Mouse (Mus musculus) ovary, postnatal 36 days (tissue): ENCODE results near the gene Mgat5b.

Experiments used
- DNase-seq: peaks from one replicate; pipeline ENCODE4 v3.0.0; 2022; ENCODE audit warnings: low spot score, mixed read lengths

Mgat5b gene

DNA sequence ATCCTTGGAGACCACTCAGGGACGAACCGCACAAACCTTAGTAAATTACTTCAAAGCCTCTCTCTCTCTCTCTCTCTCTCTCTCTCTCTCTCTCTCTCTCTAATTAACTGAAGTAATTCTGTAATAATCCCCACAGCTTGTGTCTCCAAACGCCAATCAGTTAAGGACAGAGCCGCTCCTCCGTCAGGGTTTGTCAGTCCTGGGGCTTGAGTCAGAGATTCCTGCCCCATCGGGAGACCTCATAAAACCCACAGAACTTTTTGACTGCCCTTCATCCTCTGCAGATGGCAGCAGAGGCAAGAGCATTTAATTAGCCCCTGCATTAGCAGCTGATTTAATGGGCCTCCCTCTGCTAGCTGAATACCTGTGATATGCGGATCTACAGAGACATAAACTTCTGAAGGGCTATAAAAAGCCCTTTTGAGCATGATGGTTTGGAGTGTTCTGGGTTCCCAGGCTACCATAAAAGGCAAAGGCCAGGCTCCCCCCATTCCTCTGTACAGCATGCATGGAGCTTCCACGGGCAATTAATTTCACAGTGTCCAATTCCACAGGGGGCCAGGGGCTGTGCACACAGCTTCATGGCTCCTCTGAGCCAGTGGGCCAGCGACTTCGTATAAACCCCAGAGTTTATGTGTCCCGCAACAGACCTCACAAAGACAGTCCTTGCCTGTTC lies 117.1 kb downstream of the Mgat5b start:
- no peak for DNase-seq
